Mouse (Mus musculus): ENCODE measurements at regions not wholly inside any gene's neighbourhood (a gene's known extent, or its start where the extent isn't known, plus 50 kb on each side); places are given as distances from the start of the nearest gene placed in this dataset.
A peak's percentile ranks its signal among the peaks of the same experiment; 100 is the strongest.

DNA sequence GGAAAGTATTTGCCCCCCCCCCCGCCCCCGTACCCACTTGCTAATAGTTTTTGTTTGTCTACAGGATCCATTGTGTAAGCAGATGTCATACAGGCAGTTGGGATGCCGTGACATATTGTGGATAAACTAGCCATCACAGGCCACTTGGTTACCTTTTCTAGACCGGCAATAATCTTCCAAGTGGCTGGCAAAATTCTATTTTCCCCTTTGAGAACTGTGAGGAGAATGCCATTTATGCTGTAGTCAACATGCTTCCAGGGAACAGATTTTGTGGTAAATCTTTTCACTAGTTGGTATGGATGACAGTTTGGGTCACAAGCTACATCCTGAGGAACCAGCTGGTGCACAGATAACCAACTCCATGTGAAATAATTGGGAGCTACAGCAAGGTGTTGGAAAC lies 456.5 kb upstream of the Plxna2 start:
- no peak for DNase-seq

DNA sequence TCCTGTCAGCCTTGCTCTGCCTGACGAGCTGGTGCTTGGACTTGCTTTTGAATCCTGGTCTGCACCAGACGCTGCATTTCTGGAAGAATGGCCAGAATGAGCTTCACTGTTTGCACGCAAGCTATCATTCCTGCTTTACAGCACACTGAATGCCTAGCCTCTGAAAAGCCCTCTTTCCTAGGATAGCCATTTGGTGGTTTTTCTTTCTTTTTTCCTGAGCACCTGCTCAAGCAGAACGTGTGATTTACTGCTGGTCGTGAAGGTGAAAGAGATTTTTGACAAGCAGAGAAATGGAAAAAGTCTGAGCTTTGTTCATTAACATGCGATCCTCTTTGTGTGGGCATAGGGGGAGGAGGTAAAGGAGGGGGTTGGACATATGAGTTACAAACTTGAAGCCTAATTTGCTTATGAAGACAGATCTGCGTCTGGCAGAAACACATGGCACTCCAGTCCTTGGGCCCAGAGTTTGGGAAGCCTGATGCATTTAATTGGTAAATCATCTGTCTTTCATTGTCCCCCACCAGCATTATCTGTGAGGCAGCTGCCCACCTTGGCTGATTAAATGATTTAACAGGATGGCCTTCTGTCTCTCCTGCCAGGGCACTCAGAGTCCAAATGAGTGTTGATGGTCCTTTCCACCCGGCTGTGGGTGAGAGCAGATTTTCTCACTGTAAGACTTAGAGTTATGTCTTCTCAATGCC lies 457.1 kb upstream of the Plxna2 start:
- peak; percentile 60 for DNase-seq

DNA sequence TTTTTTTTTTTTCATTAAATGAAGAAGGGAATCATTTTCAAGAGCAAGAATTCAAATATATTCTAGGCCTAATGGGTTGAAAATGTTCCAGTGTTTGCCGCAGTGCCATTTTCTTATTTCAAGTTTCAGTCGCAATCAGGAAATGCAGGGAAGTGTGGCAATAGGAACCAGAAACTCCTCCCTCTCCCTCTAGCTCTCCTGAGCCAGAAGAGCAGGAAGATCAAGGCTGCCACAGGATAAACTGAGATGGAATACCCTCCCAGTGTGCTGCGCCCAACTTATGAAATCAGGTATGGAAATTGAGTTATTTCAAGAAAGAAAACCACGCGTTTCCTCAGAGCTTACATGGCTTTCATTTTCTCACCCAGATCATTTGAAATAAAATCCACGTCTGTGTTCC lies 460.8 kb upstream of the Plxna2 start:
- DNase-seq, result no peak

DNA sequence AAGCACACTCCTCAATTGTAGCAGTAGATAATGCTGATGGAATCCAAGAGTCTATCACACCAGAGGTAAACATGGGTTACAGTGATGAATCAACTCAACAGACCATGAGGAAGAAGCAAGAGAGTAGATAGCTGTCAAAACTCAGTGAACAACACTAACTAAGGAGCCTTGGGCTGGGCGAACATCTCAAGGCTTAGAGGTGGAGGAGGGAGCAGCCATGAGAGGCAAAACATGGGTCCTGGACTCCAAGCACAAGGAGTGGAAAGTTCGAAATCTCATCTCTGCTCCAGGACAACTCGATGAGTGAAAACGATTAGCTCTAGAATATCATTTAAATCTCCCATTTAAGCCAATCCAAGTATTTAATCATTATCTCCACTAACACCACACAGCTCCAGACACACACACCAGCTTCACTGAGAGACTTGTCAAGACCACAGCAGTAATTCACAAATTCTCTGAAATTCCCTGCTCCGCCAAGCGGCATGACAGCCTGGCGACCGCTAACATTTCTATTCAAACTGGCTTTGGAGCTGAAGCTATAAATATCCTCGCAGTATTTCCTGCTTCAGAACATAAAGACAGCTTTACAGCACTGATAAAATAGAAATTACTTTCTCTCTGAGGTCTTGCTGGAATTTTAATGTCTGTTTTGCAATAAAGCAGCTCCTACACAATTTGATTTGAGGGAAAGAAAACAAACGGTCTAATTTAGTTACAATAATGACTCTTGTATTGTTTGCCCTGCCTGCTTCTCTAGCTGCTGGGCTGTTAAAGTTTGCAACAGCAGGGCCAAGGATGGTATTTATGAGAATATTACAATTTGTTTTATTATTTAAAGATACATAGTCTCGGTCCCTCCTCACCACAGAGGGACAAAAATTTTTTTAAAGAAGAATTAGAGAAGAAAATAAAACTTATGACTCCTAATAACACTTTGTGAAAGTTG lies 469.3 kb upstream of the Plxna2 start:
- DNase-seq, result peak; percentile 8

DNA sequence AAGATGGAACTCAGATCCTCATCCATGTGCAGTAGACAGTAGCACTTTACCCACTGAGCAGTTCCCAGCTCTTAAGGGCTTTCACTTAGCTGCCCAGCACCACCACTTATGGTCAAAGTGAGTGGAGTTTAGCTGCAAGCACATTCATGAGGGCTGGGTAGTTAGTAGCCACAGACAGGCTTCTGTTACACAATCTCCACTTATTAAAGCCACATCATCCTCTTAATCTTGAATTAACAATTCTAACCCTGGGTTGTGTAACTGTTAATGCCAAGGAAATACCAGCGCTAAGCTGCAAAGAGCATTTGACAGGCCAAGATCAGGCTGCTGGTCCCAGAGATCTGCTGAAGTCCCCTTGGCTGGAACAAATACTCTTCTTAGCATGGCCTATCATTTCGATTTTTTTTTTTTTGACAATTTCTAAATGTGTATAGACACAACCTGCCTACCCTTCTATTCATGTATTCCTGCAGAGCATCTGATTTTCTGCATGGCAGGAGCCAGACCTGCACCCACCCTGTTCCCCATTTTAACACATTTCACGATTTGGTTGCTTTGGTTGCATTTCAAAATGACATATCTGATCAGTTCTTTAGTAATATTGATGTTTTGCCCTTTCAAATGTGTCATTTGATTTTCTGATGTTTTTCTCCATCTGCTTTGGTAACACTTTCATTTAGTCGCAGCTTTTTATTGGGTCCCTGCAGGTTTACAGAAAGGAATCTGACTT lies 500.2 kb upstream of the Plxna2 start:
- DNase-seq, result peak; percentile 19

DNA sequence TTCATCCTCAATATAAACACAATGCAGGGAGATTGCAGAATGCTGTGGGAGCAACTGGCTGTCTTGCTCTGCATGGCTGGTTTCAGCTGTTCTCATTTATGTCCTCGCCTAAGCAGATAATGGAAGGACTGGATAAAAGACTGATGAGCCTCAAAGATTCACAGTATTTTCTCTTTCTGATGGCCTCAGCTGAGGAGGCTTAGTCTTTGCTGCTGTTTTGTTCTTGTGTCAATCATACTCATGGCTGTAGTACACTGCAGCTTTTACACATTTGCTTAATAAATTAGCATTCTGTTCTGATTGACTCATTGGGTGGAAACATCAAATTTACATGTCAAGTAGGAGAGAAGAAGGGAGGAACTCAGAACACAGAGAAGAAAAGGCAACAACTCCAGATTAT lies 503.6 kb upstream of the Plxna2 start:
- no peak for DNase-seq

DNA sequence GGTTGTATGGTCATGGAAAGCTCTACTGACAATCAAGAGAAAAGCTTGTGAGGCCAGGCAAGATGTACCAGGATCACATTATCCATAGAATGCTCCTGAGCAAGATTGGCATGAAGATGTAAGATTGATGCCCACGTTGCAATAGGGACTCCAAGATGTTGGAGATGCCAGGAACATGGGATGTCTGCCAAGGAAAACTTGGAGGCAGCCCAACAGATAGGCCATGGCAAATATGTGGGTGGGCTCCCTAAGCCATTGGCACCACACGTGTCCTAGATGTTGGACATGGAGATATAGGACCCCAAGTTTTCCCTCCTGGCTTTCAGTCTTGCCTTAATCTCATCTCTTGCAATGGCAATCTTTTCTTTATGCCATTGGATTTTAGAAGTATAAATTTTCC lies 506.1 kb upstream of the Plxna2 start:
- no peak for DNase-seq

DNA sequence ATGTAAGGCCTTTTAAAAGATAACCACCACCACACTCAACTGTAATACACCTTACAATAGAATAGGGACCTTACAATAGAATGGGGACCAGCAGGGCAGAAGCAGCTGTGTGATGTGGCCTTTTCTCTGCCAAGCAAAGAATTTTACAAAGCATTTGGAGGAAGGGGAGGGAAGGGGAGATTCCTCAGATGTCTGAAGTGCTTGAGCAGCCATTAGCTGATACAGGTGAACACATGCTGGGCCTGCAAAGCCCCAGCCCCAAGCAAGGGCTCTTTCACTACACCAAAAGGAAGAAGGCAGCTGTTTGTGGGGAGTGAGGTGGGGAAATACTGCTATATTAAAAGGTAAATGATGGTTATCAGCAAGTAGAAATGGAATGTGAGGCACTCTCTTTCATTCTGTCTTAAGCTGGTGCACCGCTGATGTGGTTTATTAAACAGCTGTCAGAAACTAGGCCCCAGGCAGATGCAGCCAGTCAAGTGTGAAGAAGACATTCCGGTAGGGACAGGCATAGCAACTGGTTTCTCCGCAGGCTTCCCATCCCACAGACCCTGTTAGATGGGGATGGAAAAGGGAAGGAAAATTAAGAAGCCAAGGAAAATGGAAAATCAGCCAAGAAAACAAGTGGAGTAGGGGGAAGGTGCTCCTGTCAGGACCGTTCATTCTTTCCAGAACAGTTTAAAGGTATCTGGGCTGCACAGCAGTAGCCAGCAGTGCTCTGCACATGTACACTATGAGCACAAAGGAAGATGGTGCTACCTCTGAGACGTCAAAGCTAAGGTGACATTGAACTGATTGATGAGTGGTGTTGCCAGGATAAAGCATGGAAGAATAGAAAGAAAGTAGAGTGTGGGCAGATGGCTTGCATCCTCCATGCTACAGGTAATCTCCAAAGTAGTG lies 508.6 kb upstream of the Plxna2 start:
- DNase-seq, result no peak

DNA sequence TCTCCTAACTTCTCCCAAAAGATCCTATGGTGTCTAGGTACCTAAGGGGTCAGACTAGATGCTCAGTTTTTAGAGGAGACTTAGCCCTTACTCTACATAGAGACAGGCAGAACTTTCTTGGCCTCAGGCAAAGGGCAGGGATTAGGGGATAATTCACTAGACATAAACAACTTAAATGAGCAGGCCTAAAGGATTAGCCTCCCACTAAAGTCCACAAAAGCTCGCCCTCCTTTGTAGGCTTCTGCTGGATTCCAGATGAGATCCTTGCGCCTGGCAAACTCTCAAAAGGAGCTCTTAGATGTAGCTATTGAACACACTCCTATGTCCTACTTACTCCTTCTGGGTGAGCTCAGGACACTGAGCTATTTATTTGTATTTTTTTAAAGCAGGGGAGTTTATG lies 509.9 kb upstream of the Plxna2 start:
- DNase-seq, result no peak

DNA sequence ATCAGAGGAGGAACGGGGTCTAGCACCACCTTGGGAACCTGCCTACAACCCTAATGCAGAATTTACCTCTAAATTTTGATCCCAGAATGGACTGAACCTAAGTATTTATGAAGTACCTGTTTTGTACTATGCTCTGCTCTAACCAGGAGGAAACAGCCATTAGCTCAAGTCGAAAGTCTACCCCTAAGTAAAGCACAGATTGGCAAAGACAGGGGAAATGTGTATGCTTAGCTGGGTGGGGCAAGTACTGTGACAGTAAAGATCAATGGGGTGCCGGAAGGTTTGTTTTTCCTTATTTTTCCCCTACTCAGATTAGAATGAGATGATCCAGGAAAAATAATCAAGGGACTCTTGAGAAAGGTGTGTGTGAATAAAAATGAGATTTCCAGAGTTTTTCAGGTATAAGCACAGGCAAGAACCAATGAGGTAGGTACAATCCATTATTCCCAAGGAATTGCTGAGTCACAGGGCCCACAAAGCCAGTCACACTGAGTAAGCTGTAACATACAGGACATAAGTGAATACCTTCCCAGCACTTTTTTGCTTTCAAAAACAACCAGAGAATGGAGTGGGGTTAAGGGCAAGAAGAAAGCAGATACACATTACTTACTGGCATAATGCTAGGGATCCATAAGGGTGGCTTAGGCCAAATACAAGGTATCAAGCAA lies 510.6 kb upstream of the Plxna2 start:
- no peak for DNase-seq

DNA sequence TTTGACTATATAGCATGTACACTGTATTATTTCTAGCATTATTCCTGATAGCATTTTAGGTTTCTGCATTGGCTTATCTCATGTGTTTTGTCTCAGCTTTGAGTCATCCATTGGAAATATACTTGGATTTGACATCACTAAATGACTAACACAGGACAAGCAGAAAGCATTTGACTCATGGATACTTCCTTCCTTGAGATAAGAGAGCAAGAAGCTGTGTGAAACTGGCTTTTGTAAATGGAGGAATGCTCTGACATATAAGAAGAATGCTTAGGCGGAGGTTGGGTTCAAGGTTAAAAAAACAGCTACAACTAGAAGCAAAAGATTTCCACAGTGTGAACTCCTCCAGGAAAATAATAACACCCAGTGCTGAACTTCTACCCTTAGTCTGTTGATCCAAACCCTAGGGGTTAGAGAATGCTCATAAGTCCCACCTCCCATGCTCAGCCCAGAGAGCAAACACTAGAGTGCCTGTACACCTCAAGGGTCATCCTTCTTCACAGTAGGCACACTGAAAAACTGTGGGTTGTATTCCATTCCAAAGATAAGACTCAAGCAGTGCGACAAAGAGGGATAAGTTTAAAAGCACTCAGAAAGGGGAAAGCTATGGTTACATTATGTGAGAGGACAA lies 528.0 kb upstream of the Plxna2 start:
- DNase-seq, result no peak

DNA sequence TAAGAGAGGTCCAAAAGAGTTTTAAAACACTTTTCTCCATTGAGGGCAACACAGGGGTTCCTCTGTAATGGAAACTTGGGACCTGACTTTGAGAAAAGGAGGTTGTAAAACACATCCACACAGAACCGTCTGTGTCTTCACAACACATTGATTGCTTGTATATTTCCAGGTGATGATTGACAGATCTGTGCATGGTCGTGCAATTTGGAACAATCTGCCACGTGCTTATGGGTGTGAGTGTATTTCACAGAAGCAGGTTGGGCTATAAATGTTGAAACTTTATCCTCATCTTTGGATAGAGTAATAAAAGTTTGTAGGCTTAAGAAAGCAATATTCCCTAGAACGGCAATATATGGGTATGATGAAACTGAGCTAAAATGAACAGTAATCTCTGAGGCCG lies 559.5 kb upstream of the Plxna2 start:
- no peak for DNase-seq

DNA sequence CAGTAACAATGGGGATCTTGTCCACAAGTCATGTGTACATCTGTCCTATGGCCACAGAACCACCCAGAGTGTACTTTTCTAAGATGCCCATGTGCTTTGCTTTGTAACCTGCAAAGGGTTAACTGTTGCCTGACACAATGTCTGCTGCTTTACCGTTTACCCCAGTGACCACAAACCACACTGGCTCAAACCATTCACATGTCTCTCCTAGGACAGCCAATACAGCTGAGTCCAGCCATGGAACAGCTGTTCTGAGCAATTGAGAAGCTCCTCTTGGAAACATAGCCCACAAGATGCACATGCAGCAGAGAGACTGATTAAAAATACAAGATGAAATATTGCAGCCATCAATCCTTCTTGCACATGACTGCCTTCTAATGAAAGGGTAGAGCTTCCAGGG lies 561.5 kb upstream of the Plxna2 start:
- no peak for DNase-seq

DNA sequence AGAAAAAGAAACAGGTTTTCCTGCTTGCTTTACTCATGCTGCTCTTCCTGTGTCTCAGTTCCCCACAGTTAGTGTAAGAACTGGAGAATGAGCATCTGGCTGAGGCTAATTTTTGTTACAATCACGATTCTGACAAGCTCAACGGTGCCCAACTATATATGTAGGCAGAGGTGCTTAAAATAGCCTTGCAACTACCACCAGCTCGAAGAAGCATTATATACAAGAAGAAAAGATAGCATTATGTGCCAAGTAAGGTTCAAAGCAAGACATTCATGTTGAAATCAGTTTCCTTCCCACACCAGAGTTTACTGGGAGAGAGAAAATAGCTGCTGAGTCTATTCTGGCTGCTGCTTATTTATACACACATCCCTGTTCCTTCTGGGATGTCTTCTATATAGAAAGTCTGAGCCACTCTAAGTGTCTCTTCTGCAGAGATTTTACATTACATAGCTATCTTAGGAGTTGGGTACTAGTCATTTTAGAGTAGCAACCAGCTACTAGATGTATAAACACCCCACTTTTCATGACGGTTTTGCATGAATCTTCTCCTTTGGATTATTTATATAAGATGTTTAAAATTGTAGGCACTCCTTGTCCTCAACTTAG lies 568.2 kb upstream of the Plxna2 start:
- DNase-seq, result peak; percentile 58

DNA sequence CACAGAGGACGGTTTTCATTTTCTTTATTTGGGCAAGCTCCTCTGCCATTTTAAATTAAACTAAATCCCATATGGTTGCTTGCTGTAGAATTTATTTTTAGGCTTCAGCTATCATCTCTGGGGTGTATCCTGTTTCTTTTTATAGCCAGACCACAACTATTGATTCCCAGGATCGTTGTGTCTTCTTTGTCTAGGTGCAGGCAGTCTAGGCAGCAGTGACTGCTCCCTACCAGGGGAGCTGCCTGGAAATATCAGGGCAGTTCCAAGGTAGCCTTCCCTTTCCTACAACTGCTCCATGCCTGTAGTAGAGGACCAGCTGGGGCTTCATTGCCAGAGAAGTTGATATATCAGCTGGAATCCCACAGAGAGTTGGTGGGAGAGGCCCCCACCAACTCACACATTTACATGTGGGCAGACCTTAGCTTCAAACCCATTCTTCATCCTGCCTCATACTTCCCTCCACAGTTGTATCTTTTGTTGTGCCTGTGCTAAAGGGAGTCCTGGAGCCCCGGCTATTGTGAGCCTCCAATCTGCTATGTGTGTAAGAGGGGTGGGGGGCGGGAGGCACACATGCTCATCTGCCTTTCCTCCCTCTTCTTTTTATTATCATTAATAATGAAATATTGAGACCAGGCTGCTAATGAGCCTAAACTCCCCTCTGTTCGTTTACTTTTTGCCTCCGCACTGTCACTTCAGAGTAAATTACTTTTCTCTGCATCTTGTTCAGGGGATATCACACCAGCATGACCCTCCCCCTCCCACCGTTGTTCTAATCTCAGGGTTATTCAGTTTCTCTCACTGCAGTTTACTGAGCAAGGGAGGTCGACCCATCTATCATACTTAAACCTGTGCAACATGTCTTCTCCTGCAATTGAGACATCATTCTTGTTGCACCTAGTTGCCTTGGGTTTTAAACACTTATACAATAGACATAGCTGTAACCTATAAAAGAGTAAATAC lies 576.3 kb upstream of the Plxna2 start:
- no peak for DNase-seq

DNA sequence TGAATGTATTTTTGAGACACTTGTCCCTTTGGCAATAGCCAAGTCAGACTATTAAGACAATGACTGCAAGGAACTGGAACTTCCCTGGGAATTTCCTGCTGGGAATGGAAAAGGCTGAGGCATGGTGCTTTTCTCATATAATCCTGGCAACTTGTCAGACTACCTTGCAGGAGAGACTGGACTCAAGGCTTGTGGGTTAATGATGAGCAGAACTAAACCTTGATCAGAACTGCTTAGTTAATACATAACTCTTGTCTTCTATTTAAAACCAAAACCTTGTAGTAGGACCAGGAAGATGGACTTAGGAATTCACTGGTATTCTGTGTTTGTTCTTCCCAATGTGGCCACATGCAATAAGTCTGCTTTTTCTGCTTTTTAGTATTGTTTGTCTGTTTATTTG lies 579.3 kb upstream of the Plxna2 start:
- no peak for DNase-seq

DNA sequence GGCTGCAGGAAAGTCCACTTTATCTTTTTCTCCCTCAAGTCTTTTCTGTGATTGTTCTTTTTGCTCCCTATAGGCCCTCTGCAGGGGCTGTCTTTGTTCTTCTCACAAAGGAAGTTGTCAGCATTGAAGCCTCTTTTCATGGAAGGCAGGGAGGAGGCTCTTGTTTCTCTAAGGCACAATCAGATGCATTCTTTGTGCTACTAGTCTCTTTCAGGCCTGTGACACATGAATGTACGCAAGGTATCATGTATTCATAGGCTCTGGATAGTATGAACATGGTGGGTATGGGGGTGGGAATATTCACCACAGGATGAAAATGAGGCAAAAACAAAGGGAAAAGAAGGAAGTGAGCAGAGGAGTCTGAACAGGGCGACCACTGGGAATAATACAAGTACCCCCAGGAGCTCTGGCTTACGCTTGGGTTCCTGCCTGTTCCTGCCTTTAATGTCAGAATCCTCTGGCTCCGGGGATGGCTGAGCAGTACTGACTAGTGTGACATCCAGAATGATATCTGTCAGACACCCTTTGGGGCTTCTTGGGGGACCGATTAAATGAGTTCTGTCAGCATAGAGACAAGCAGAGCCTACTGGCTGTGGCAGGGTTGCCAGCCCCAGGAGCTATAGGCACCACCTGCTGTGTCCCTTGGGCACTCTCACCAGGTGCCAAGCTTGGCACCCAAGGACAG lies 583.7 kb upstream of the Plxna2 start:
- DNase-seq, result no peak

DNA sequence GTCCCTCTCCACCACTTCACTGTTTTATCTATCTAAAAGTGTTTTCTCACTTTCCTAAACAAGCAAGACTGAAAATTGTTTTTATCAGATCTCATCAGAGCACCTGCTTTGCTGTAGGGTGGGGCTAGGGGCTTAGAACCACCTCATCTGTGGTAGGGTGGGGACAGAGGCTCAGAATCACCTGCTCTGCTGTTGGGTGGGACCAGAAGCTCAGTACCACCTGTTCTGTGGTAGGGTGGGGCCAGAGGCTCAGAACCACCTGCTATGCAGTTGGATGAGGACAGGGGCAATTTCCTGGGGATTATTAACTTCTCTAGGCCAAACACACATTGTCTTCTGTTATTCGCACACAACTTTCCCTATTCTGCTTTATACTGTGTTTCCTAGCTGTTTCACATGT lies 585.4 kb upstream of the Plxna2 start:
- DNase-seq, result no peak

DNA sequence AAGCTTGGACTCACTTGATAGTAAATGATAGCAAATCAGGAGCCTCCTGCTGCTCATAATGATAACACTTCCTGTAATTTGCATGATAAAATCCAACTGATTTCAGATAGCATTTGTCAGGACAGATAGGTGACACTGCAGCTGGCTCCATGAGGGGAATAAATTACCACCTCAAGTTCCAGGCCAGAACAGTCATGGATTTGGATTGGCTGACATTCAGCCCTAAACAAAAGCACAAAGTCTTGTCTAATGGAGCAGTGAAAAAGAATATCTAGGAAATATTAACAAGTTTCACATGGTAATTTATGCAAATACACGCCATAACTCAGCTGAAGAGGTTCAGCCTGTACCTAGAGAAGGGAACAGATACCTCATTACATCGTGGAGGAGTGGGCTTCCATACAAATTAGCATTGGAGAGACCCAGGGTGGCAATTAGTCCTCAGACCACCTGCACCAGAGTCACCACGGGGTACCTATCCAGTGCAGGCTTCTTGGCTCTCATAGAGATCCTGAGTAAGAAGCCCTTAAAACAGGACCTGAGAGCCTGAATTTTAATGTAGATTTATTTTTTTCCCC lies 587.3 kb upstream of the Plxna2 start:
- no peak for DNase-seq

Data from layer of hippocampus, adult 9-11 months (tissue).